Mouse (Mus musculus) limb, embryonic 12.5 days (tissue): ENCODE measurements around the gene 1700001O22Rik. TPM values are rescaled to one million over a fixed set of nuclear protein-coding genes. Genes with fewer than 3 reads are reported as not detected.

Experiments used
- ATAC-seq: fragments of 200-750 bp; cut with Nextera tagmentation; 2 replicates; pipeline ENCODE4 v1.8.0; 2017; ENCODE audit warnings: low read depth, moderate TSS enrichment; ENCODE audit not compliant: insufficient number of reproducible peaks, insufficient read depth, low FRiP score, low TSS enrichment
- H3K27ac ChIP-seq: fragments of 300-500 bp; sonication (generic); 2 replicates; pipeline ENCODE4 v1.5.1; 2016; ENCODE audit warnings: mild to moderate bottlenecking, moderate library complexity
- H3K27me3 ChIP-seq: fragments of 300-500 bp; sonication (generic); 2 replicates; pipeline ENCODE4 v1.6.1; 2016; ENCODE audit warnings: mild to moderate bottlenecking, moderate library complexity
- H3K36me3 ChIP-seq: fragments of 300-500 bp; sonication (generic); 2 replicates; pipeline ENCODE4 v1.6.1; 2016; ENCODE audit warnings: mild to moderate bottlenecking, moderate library complexity
- H3K4me1 ChIP-seq: fragments of 300-500 bp; sonication (generic); replicated peaks from 2 replicates; pipeline ENCODE4 v1.6.1; 2016
- H3K4me2 ChIP-seq: fragments of 300-500 bp; sonication (generic); 2 replicates; pipeline ENCODE4 v1.6.1; 2016; ENCODE audit warnings: mild to moderate bottlenecking, moderate library complexity
- H3K4me3 ChIP-seq: fragments of 300-500 bp; sonication (generic); replicated peaks from 2 replicates; pipeline ENCODE4 v1.5.1; 2016; ENCODE audit warnings: mild to moderate bottlenecking
- H3K9ac ChIP-seq: fragments of 300-500 bp; sonication (generic); replicated peaks from 2 replicates; pipeline ENCODE4 v1.6.1; 2016; ENCODE audit warnings: mild to moderate bottlenecking, moderate library complexity
- H3K9me3 ChIP-seq: fragments of 300-500 bp; sonication (generic); 2 replicates; pipeline ENCODE4 v1.6.1; 2016; ENCODE audit warnings: mild to moderate bottlenecking, moderate library complexity
- WGBS: fragments of 180-500 bp; shearing (Covaris S2); methylation state at CpG from one replicate; pipeline ENCODE4 v1.1.7; 2016; 5-methylcytosine and 5-hydroxymethylcytosine counted together
- polyA plus RNA-seq: library from polyadenylated mRNA; unstranded; fragments of >200 nt; fragmentation: Nextera tagmentation; extraction: Ambion mirVana; gene quantifications from 2 replicates; pipeline ENCODE4 v1.2.1, GENCODE M21; 2016

1700001O22Rik gene
- polyA plus RNA-seq, 1 experiment from 2014 or later: 5.4 TPM

DNA sequence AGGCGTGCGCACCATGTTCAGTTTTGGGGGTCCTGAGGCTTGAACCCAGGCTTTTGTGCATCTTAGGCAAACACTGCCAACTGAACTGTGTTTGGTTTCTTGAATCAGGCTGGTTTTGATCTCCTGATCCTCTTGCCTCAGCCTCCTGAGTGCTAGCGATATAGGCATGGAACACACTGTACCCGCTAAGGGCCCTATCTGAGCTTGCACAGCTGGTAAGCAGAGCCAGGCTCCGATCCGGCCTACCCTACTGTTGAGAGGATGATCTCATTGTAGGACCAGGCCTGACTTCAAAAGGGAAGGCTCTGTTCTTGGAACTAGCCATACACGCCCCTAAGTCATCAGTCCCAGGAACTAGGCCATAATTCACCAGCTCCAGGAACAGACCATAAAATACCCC, 7.1 kb upstream of the 1700001O22Rik start:
- no peak overlapping the region for H3K27ac ChIP-seq
- WGBS: 76% methylated on average over 7 of the region's 7 CpGs
- no peak overlapping the region for H3K4me2 ChIP-seq
- H3K27me3 ChIP-seq: no peaks in the 10 kb centered on the region
- peaks cover 50% of the 10 kb centered on the region for H3K36me3 ChIP-seq
- no peak overlapping the region for H3K4me3 ChIP-seq
- no peak overlapping the region for H3K9ac ChIP-seq
- H3K4me1 ChIP-seq: peaks cover 20% of the 10 kb centered on the region
- H3K9me3 ChIP-seq: no peaks in the 10 kb centered on the region
- no peak for ATAC-seq

DNA sequence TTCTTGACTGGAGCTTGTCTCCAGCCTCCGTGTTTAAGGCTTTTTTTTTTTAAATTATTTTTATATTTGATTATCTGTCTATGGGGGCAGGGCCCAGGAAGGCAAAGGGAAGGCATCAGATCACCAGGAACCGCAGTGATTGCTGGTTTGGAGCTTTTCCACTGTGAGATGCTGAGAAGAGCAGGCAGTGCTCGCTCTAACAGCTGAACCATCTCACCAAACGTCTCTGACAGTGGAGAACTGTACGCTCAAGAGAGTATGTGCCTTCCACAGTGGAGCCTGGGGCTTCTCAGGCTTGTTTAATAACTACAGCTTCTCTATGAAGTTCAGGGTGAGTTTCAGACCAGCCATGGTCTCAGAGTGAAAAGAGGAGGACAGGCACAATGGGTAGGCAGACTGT, 6.0 kb upstream of the 1700001O22Rik start:
- no peak for ATAC-seq
- Histone ChIP-seq H3K27me3 (no peaks in the 10 kb centered on the region), H3K9me3 (no peaks in the 10 kb centered on the region), H3K4me3 (0 out of 2 replicates have a peak overlapping the region, but pooled peaks have one; percentile 4), H3K4me1 (peaks cover 20% of the 10 kb centered on the region), H3K27ac (no peak overlapping the region), H3K4me2 (peak overlapping the region; percentile 42), H3K9ac (no peak overlapping the region), H3K36me3 (peaks cover 40% of the 10 kb centered on the region)
- WGBS: 93% methylated on average over 5 of the region's 5 CpGs

- peak overlapping the region; percentile 81 for H3K9ac ChIP-seq
- H3K4me3 ChIP-seq: peak overlapping the region; percentile 81
- no peaks in the 10 kb centered on the region for H3K9me3 ChIP-seq
- H3K27ac ChIP-seq: peak overlapping the region; percentile 76; the same call in 1 of the 2 replicates
- 4% methylated on average over 10 of the region's 10 CpGs for WGBS
- H3K27me3 ChIP-seq: peaks cover 6% of the 10 kb centered on the region
- peaks cover 20% of the 10 kb centered on the region for H3K4me1 ChIP-seq
- peak overlapping the region; percentile 87 for H3K4me2 ChIP-seq
- peaks cover 27% of the 10 kb centered on the region for H3K36me3 ChIP-seq
- ATAC-seq: no peak
These were observed 4.8 kb upstream of the 1700001O22Rik start for GRCm38 (mm10) chr2:30808296-30808655.

DNA sequence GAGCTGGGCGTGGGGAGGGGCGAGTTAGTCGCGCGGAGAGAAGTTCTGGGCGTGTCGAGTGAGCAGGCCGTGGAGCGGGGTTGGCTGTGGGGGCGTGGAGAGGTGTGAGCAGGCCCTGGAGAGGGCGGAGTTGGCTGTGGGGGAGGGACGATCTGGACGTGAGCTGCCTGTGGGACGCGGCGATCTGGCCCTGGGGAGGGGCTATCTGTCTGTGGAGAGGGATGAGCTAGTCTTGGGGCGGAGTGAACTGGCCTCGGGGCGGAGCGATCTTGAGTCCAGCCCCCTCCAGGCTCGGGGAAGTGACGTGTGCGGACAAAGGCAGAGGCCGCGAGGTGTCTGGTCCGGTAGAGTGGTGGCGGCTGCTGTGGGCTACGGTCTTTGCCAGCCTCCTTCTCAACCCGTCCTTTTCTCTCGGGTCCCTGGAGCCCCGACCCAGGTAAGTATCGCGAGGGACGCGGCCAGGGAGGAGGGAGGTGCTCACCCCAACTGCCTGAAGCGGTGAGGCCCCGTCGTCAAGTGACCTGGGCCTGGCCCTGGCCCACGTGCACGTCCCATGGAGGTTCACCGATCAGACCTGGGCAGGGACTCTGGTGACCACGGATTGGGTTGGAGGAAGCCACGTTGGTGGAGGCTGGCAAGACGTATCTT, 4.3 kb upstream of the 1700001O22Rik start, which contains the start of gene Ntmt1:
Gene Ntmt1 (plus strand): TSS at position 179 of the 648 bp plus-strand sequence.
- WGBS: 1% methylated on average over 44 of the region's 44 CpGs
- peak within 1 kb of the TSS; percentile 81 for H3K4me3 ChIP-seq
- no peaks in the 10 kb centered on the region for H3K9me3 ChIP-seq
- H3K4me1 ChIP-seq: peaks cover 20% of the 10 kb centered on the region
- peaks cover 22% of the 10 kb centered on the region for H3K36me3 ChIP-seq
- H3K4me2 ChIP-seq: peak within 1 kb of the TSS; percentile 87
- peak within 1 kb of the TSS; percentile 81 for H3K9ac ChIP-seq
- H3K27ac ChIP-seq: peak within 1 kb of the TSS; percentile 76
- ATAC-seq: peak; percentile 96
- peaks cover 11% of the 10 kb centered on the region for H3K27me3 ChIP-seq

DNA sequence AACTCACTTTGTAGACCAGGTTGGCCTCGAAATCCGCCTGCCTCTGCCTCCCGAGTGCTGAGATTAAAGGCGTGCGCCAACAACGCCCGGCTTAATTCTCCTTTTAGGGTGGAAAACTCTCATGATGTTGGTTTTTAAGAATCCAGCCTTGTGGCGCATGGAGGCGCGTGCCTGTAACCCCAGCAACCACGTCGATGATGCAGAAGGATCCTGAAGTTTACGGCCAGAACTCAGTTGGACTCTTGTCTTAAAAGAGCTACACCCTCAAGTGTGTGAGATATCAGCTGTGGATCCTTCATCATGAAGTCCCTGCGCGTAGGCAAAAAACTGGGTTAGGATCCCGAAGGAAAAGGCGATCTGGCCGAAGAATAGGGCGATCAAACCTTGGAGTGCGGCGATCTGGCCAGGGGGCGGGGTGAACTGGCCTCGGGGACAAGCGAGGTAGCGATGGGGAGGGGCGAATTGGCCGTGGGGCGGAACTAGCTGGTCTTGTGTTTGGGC, 3.7 kb upstream of the 1700001O22Rik start:
- peaks cover 20% of the 10 kb centered on the region for H3K4me1 ChIP-seq
- peak overlapping the region; percentile 81 for H3K9ac ChIP-seq
- peak overlapping the region; percentile 87 for H3K4me2 ChIP-seq
- peaks cover 16% of the 10 kb centered on the region for H3K36me3 ChIP-seq
- WGBS: 9% methylated on average over 28 of the region's 28 CpGs
- peaks cover 17% of the 10 kb centered on the region for H3K27me3 ChIP-seq
- H3K9me3 ChIP-seq: no peaks in the 10 kb centered on the region
- peak; percentile 47; the same call in 1 of the 2 replicates for ATAC-seq
- H3K27ac ChIP-seq: peak overlapping the region; percentile 71
- H3K4me3 ChIP-seq: peak overlapping the region; percentile 81

DNA sequence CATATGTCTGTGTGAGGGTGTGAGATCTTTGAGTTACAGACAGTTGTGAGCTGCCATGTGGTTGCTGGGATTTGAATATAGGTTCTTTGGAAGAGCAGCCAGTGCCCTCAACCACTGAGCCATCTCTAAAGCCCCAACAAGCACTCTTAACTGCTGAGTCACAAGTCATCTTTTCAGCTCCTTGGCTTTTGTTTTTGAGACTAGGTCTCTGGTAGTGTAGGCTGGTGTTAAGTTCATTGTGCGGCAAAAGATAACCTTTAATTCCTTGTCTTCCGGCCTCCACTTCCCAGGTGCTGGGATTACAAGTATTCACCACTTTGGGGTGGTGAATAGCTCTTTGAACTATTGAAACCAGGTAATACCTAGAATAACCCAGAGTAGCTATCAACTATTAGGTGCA, 2.5 kb upstream of the 1700001O22Rik start:
- Histone ChIP-seq H3K9me3 (no peaks in the 10 kb centered on the region), H3K36me3 (peaks cover 5% of the 10 kb centered on the region), H3K27me3 (peaks cover 29% of the 10 kb centered on the region), H3K4me1 (peaks cover 31% of the 10 kb centered on the region), H3K4me3 (no peak overlapping the region), H3K9ac (no peak overlapping the region), H3K27ac (no peak overlapping the region), H3K4me2 (no peak overlapping the region)
- no peak for ATAC-seq
- 90% methylated on average over 2 of the region's 2 CpGs for WGBS

- Histone ChIP-seq H3K27ac (no peak overlapping the region), H3K9ac (peak overlapping the region; percentile 69), H3K27me3 (peaks cover 46% of the 10 kb centered on the region), H3K4me3 (peak overlapping the region; percentile 57), H3K36me3 (no peaks in the 10 kb centered on the region), H3K4me2 (peak overlapping the region; percentile 90), H3K9me3 (no peaks in the 10 kb centered on the region), H3K4me1 (peaks cover 37% of the 10 kb centered on the region)
- ATAC-seq: no peak
- under 1% methylated on average over 77 of the region's 77 CpGs for WGBS
These were observed 2.2 kb downstream of the 1700001O22Rik start for GRCm38 (mm10) chr2:30801067-30801852.

- ATAC-seq: no peak
- peak overlapping the region; percentile 69 for H3K9ac ChIP-seq
- H3K4me3 ChIP-seq: peak overlapping the region; percentile 57
- peaks cover 46% of the 10 kb centered on the region for H3K27me3 ChIP-seq
- peaks cover 43% of the 10 kb centered on the region for H3K4me1 ChIP-seq
- no peak overlapping the region for H3K27ac ChIP-seq
- no peaks in the 10 kb centered on the region for H3K36me3 ChIP-seq
- H3K9me3 ChIP-seq: no peaks in the 10 kb centered on the region
- H3K4me2 ChIP-seq: peak overlapping the region; percentile 90
- WGBS: 26% methylated on average over 6 of the region's 7 CpGs
These were observed 2.8 kb downstream of the 1700001O22Rik start for GRCm38 (mm10) chr2:30800671-30801066.

DNA sequence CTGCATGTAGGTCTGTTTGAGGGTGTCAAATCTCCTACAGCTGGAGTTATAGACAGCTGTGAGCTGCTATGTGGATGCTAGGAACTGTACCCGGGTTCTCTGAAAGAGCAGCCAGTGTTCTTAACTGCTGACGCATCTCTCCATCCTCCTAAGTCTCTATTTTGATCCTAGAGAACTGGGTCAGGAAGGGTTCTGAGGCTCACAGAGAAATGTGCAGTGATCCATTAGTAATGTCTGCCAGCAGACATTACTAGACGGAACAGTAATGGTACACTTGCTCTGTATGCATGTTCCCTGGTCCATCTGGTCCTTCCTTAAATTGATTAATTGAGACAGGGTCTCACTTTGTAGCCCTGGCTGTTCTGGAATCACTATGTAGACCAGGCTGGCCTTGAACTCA, 4.0 kb downstream of the 1700001O22Rik start:
- ATAC-seq: no peak
- Histone ChIP-seq H3K4me1 (peaks cover 54% of the 10 kb centered on the region), H3K9ac (no peak overlapping the region), H3K27ac (no peak overlapping the region), H3K4me2 (no peak overlapping the region), H3K4me3 (no peak overlapping the region), H3K27me3 (peaks cover 46% of the 10 kb centered on the region), H3K9me3 (no peaks in the 10 kb centered on the region), H3K36me3 (no peaks in the 10 kb centered on the region)
- 77% methylated on average over 3 of the region's 3 CpGs for WGBS

- 5% methylated on average over 11 of the region's 11 CpGs for WGBS
- H3K4me2 ChIP-seq: peak overlapping the region; percentile 56
These were observed 7.1 kb downstream of the 1700001O22Rik start for GRCm38 (mm10) chr2:30796382-30796781.

GRCm38 (mm10) chr2:30795889-30796275, 7.6 kb downstream of the 1700001O22Rik start:
- Histone ChIP-seq H3K4me3 (peak overlapping the region; percentile 20; the same call in 1 of the 2 replicates), H3K27ac (peak overlapping the region; percentile 80), H3K9me3 (no peaks in the 10 kb centered on the region), H3K4me2 (peak overlapping the region; percentile 56), H3K27me3 (peaks cover 16% of the 10 kb centered on the region), H3K4me1 (peaks cover 47% of the 10 kb centered on the region), H3K9ac (peak overlapping the region; percentile 40; the same call in 1 of the 2 replicates), H3K36me3 (no peaks in the 10 kb centered on the region)
- ATAC-seq: no peak
- 48% methylated on average over 5 of the region's 5 CpGs for WGBS

More at GRCm38 (mm10) chr2:30796382-30796781, 7.1 kb downstream of the 1700001O22Rik start:
- Histone ChIP-seq H3K36me3 (no peaks in the 10 kb centered on the region), H3K9ac (peak overlapping the region; percentile 40; the same call in 1 of the 2 replicates), H3K27ac (peak overlapping the region; percentile 80), H3K9me3 (no peaks in the 10 kb centered on the region), H3K4me3 (peak overlapping the region; percentile 20), H3K4me1 (peaks cover 52% of the 10 kb centered on the region), H3K27me3 (peaks cover 21% of the 10 kb centered on the region)
- ATAC-seq: peak; percentile 54
